Mouse (Mus musculus): ENCODE measurements at regions not wholly inside any gene's neighbourhood (a gene's known extent, or its start where the extent isn't known, plus 50 kb on each side); places are given as distances from the start of the nearest gene placed in this dataset.
A peak's percentile ranks its signal among the peaks of the same experiment; 100 is the strongest.

DNA sequence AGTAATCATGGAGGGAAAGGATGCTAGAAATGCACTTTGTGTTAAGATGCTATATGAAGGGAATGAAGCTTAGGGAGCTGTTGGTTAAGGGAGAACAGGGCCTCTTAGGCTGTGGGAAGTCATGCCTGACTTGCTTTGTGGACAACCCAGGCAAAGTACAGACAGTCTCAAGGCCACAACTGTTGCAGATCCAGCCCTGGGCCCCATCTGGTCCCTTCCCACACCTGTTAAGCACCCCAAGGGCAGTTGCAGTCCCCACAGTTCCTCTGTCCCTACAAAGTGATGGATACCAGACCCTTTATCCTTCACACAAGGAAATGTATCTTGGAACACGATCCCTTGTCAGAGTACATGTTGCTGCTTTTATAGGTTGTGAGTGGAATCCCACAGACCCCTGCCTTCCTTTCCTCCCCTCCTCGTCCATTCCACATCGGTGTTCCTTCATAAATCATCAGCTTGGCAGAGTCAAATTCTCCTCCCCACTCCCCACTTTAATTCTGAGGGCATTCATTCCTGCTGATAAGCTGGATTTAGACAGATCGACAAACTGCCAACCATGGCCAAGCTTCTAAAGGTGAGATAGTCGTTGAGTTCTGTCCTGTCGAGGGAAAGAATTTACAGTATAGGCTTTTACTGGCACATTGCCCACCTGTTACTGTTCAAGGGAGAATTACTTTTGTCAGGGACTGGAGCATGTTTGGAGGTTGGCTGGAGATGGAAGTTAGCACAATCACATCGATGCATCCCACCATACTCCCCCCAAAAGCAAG lies 153.4 kb downstream of the Adamts15 start:
- H3K27ac ChIP-seq, result no peak overlapping the region
- H3K36me3 ChIP-seq (replicated peaks), result no peaks in the 10 kb centered on the region
- peaks cover 9% of the 10 kb centered on the region for H3K4me1 ChIP-seq
- no peak overlapping the region for H3K4me3 ChIP-seq
- H3K9me3 ChIP-seq, result peaks cover 5% of the 10 kb centered on the region; the same call in 1 of the 2 replicates
- H3K27me3 ChIP-seq (ENCODE audit: poor library complexity, severe bottlenecking), result no peaks in the 10 kb centered on the region
- DNase-seq (ENCODE audit: extremely low spot score, low spot score), result no peak
- 89% methylated on average over 7 of the region's 7 CpGs for WGBS

DNA sequence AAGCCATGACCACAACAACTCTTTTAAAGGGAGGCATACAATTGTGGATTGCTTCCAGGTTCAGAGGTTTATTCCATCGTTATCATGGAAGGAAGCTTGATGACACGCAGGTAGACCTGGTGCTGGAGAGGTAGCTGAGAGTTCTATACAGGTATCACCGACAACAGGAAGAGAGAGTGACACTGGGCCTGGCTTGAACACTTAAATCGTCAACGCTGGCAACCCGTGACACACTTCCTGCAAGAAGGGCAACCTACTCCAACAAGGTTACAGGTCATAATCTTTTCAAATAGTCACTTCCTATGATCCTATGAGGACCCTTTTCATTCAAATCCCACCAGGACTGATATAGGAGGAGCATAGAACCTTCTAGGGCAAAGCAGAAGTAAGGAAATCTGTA lies 155.6 kb downstream of the Adamts15 start:
- DNase-seq (ENCODE audit: extremely low spot score, low spot score), result no peak
- WGBS, result 93% methylated on average over 6 of the region's 6 CpGs
- peaks cover 8% of the 10 kb centered on the region for H3K4me1 ChIP-seq
- H3K36me3 ChIP-seq (replicated peaks), result no peaks in the 10 kb centered on the region
- no peaks in the 10 kb centered on the region for H3K27me3 ChIP-seq (ENCODE audit: poor library complexity, severe bottlenecking)
- no peak overlapping the region for H3K27ac ChIP-seq
- no peak overlapping the region for H3K4me3 ChIP-seq
- peaks cover 4% of the 10 kb centered on the region; the same call in 1 of the 2 replicates for H3K9me3 ChIP-seq

DNA sequence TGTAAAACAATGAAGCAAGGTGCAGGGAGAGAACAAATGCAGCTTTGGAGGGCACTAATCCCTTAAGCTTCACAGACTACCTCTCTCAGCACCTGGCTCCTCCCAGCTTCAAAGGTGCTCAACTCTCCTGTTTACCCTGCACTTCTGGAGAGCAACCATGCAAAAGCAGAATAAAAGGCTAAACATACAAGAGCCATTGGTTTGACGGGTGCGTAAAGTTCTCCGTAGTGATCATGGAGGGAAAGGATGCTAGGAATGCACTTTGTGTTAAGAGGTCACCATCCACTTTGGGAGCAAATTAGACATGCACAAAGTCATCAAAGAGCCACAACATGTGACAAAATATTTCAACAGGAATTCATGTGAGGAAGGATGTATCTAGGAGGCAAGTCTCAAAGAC lies 156.1 kb downstream of the Adamts15 start:
- no peak for DNase-seq (ENCODE audit: extremely low spot score, low spot score)
- H3K4me1 ChIP-seq, result peaks cover 6% of the 10 kb centered on the region
- H3K9me3 ChIP-seq, result peaks cover 4% of the 10 kb centered on the region; the same call in 1 of the 2 replicates
- no peaks in the 10 kb centered on the region for H3K27me3 ChIP-seq (ENCODE audit: poor library complexity, severe bottlenecking)
- no peaks in the 10 kb centered on the region for H3K36me3 ChIP-seq (replicated peaks)
- H3K4me3 ChIP-seq, result no peak overlapping the region
- 68% methylated on average over 3 of the region's 3 CpGs for WGBS
- no peak overlapping the region for H3K27ac ChIP-seq

DNA sequence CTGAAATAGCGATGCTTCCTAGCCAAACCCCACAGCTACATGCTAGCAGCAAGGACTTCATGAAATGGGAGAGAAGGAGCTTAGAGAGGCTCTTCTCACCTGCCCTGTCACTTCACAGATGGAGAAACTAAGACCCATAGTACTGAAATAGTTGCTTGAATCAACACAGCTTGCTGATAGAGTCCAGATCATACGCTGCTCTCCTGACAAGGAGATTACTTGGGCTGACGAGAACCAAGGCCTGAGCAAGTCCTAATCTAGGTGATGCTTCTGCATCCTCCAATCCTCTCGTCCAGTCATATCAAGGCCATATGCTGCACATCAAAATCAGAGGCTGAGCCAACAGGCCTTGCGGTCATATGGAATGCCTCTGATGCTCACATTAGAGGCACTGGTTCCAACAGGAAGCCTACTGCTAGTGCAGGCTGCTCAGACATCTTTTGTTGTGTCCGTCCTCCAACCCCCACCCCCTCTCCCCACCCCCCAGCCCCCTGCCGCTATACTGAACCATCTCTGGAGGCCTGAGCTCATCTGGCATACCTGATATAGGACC lies 157.2 kb downstream of the Adamts15 start:
- H3K36me3 ChIP-seq (replicated peaks), result no peaks in the 10 kb centered on the region
- peaks cover 6% of the 10 kb centered on the region for H3K4me1 ChIP-seq
- peak overlapping the region; percentile 51; the same call in 1 of the 2 replicates for H3K27ac ChIP-seq
- no peak for DNase-seq (ENCODE audit: extremely low spot score, low spot score)
- H3K4me3 ChIP-seq, result no peak overlapping the region
- H3K9me3 ChIP-seq, result peaks cover 4% of the 10 kb centered on the region; the same call in 1 of the 2 replicates
- whole genome bisulfite sequencing, result 69% methylated on average over 7 of the region's 7 CpGs
- no peaks in the 10 kb centered on the region for H3K27me3 ChIP-seq (ENCODE audit: poor library complexity, severe bottlenecking)

DNA sequence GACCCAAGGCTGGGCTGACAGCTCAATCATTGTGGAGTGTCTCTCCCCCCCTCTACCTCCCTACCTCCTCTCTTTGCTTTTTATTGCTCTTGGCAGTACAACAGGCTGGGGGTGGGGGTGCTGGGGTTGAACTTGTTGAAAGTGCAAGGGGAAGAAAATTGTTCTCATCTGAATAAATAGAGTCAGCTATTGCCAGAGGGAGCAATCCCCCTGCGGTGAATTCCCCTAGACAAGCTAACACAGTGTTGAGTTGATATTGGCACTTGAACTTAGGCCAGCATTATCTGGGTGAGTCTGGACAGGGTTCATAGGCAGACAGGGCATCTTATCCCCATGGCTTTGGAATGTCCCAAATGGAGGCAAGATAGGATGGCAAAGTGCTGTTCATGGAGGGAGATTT lies 159.3 kb downstream of the Adamts15 start:
- Histone ChIP-seq H3K36me3 (replicated peaks) (no peaks in the 10 kb centered on the region), H3K4me3 (no peak overlapping the region), H3K27me3 (ENCODE audit: poor library complexity, severe bottlenecking) (no peaks in the 10 kb centered on the region), H3K27ac (no peak overlapping the region), H3K9me3 (peaks cover 4% of the 10 kb centered on the region; the same call in 1 of the 2 replicates), H3K4me1 (peaks cover 6% of the 10 kb centered on the region)
- DNase-seq (ENCODE audit: extremely low spot score, low spot score), result no peak
- 86% methylated on average over 1 of the region's 1 CpGs for WGBS

DNA sequence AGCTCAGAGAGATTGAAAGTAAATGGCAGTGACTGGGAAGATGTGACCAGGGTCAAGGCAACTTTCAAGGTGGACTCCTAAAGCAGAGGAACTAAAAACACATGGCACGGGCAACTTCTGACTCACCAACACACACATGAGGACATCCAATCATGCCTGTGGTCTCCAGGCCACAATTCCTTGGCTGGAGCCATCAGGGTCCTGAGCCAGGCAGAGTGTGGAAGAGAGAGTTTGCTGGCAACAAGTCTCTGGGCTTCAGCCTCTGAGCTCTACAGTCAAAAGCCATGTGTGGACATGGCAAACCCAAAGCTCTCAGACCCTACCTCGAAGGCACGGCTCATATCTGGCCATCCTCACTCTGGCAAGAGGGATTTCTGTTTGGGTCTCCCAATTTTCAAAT lies 164.1 kb downstream of the Adamts15 start:
- Histone ChIP-seq H3K4me3 (no peak overlapping the region), H3K27me3 (ENCODE audit: poor library complexity, severe bottlenecking) (no peaks in the 10 kb centered on the region), H3K9me3 (no peaks in the 10 kb centered on the region), H3K27ac (no peak overlapping the region), H3K36me3 (replicated peaks) (no peaks in the 10 kb centered on the region), H3K4me1 (no peaks in the 10 kb centered on the region)
- WGBS, result 91% methylated on average over 3 of the region's 3 CpGs
- no peak for DNase-seq (ENCODE audit: extremely low spot score, low spot score)

DNA sequence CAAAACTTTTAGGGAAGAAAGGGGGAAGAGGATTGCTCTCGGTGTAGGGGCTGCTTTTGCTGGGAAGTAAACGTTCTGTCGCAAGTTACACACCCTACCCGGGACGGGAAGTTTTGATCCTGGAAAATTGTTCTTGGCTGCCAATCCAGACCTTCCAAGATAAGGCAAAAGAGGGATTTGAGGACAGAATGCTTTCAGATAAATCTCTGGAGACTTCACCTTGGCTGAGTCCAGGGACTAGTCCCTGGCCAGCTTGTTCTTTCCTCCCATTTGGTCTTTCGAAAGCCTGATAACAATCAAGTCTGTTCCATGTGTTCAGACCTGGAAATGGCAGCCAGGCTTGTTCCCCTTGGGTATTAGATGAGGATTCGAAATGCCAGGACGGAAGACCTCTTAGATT lies 164.8 kb downstream of the Adamts15 start:
- no peaks in the 10 kb centered on the region for H3K36me3 ChIP-seq (replicated peaks)
- H3K27ac ChIP-seq, result no peak overlapping the region
- WGBS, result 90% methylated on average over 8 of the region's 8 CpGs
- no peaks in the 10 kb centered on the region for H3K4me1 ChIP-seq
- no peaks in the 10 kb centered on the region for H3K9me3 ChIP-seq
- H3K27me3 ChIP-seq (ENCODE audit: poor library complexity, severe bottlenecking), result no peaks in the 10 kb centered on the region
- no peak overlapping the region for H3K4me3 ChIP-seq
- DNase-seq (ENCODE audit: extremely low spot score, low spot score), result no peak

DNA sequence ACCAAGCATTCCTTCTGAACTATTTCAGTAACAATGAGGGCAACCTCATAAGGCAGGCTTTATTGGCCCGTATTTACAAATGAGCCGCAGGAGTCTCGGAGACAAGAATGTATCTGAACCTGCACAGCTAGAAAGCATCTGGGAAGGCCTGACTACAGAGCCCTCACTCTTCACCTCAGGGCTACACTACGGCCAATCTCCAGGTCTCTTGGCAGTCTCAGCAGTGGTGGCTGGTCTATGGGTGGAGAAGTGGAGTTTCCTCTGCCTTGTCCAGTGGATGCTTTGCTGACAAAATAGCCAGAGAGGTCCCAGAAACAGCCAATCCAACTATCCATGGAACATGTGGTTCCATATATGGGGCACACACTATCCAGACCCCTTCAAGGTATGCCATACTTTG lies 165.5 kb downstream of the Adamts15 start:
- no peaks in the 10 kb centered on the region for H3K27me3 ChIP-seq (ENCODE audit: poor library complexity, severe bottlenecking)
- H3K9me3 ChIP-seq, result no peaks in the 10 kb centered on the region
- H3K36me3 ChIP-seq (replicated peaks), result no peaks in the 10 kb centered on the region
- H3K4me3 ChIP-seq, result no peak overlapping the region
- no peak for DNase-seq (ENCODE audit: extremely low spot score, low spot score)
- H3K4me1 ChIP-seq, result no peaks in the 10 kb centered on the region
- 91% methylated on average over 4 of the region's 4 CpGs for WGBS
- H3K27ac ChIP-seq, result no peak overlapping the region

DNA sequence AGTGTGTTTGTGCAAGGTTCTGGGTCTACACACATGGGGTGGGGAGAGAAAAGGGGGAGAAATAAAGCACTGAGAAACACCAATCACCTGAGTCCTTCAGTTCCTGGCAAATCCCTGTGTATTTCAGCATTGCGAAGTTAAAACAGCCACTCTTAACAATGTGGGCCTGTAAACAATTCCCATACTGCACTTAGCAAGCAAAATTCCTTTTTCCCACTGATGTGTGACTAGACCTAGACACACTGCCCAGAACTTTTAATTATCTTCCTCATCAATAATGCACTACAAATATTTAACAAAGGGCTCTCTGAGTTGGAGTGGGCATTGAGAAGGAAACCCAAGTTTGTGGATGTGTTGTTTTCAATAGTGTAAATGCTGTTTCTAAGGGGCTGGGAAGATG lies 166.7 kb downstream of the Adamts15 start:
- H3K36me3 ChIP-seq (replicated peaks), result no peaks in the 10 kb centered on the region
- H3K27ac ChIP-seq, result no peak overlapping the region
- WGBS, result 93% methylated on average over 1 of the region's 1 CpGs
- no peak overlapping the region for H3K4me3 ChIP-seq
- H3K4me1 ChIP-seq, result no peaks in the 10 kb centered on the region
- H3K9me3 ChIP-seq, result no peaks in the 10 kb centered on the region
- H3K27me3 ChIP-seq (ENCODE audit: poor library complexity, severe bottlenecking), result no peaks in the 10 kb centered on the region
- DNase-seq (ENCODE audit: extremely low spot score, low spot score), result no peak

DNA sequence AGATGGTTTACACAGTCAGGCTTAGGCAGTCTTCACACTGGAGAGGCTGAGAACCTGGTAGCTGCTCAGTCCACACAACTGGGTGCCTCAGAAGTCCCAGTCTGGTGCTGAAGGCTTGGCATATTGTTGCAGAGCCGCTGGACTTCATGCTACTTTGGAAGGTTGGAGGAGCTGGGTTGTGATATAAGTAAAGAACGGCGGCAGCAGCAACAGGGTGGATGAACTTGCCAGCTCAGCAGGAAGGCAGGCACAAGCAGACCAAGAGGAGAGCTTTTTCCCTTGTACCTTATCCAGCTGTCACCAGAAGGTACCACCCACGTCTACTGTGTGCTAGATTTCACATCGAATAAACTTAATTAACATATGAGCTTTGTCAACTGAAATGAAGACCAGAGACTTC lies 167.4 kb downstream of the Adamts15 start:
- Histone ChIP-seq H3K4me3 (no peak overlapping the region), H3K9me3 (no peaks in the 10 kb centered on the region), H3K27me3 (ENCODE audit: poor library complexity, severe bottlenecking) (no peaks in the 10 kb centered on the region), H3K36me3 (replicated peaks) (no peaks in the 10 kb centered on the region), H3K4me1 (no peaks in the 10 kb centered on the region), H3K27ac (no peak overlapping the region)
- no peak for DNase-seq (ENCODE audit: extremely low spot score, low spot score)
- 93% methylated on average over 5 of the region's 5 CpGs for WGBS

DNA sequence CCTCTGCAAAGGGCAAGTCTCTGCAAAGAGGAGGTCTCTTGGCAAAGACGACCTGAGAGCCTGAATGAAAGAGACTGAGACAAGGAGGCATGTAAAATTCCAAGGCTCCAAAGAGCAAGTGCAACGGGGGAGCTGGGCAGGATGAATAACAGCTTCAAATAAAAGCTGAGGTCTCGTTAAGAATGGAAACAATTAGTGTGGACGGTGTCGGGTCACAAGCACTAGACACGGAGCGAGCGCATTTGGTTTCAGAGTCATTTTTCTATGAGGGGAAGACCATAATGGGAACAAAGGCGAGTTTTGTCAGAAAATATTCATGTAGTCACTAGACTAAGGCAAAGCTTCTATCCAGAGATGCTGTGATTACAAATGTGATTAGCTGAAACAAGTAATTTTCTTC lies 178.8 kb downstream of the Adamts15 start:
- DNase-seq (ENCODE audit: extremely low spot score, low spot score), result no peak
- H3K36me3 ChIP-seq (replicated peaks), result no peaks in the 10 kb centered on the region
- no peaks in the 10 kb centered on the region; the same call in 1 of the 2 replicates for H3K9me3 ChIP-seq
- 26% methylated on average over 9 of the region's 9 CpGs for WGBS
- no peaks in the 10 kb centered on the region for H3K27me3 ChIP-seq (ENCODE audit: poor library complexity, severe bottlenecking)
- H3K27ac ChIP-seq, result peak overlapping the region; percentile 9; the same call in 1 of the 2 replicates
- no peak overlapping the region for H3K4me3 ChIP-seq
- peaks cover 48% of the 10 kb centered on the region for H3K4me1 ChIP-seq

DNA sequence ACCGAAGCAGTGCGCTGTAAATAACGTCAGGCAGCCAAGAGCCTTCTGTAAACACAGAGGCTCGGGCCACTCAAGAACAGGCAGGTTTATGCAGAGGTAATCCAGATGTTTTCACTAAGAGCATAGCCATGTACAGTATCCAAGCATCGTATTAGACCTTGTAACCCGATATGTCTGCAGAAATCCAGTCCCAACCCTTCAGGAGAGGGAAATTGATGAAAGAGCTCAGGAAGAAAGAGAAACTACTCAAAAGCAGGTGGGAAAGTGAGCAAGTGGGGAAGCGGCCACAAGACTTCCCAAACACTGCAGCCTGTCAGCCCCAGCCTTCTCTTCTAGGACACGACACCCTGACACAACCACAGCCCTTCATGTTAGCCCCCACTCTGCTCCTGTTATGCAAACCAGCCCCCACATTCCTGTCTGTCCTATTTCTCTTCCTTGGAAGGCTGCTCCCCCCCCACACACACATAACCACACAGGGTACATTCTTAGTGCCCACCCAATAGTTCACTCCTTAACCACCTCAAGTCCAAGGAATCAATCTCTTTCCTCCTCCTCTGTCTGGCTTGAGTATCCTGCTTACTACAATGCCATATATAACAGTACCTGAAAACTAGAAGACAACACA lies 179.7 kb downstream of the Adamts15 start:
- Histone ChIP-seq H3K4me1 (peaks cover 48% of the 10 kb centered on the region), H3K4me3 (no peak overlapping the region), H3K27me3 (ENCODE audit: poor library complexity, severe bottlenecking) (no peaks in the 10 kb centered on the region), H3K36me3 (replicated peaks) (no peaks in the 10 kb centered on the region), H3K9me3 (no peaks in the 10 kb centered on the region; the same call in 1 of the 2 replicates), H3K27ac (peak overlapping the region; percentile 62; the same call in 1 of the 2 replicates)
- DNase-seq (ENCODE audit: extremely low spot score, low spot score), result no peak
- 79% methylated on average over 8 of the region's 8 CpGs for WGBS

DNA sequence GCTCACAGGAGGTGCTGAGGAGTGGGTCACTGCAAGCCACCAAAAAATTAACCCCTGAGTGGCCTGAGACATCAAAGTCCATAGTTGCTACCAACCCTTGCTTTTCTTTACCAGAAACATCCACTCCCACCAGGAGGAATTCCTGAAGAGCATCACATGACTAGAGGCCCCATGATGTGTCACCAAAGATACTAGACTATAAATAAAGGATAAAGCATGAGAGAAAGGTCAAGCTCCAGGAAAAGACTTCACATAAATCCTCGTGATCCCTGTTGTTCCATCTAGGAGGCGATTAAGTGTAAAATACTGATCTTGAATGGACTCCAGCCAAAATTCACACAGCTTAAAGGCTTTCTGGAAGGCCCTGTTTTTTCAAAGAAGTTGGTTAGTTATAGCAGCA lies 190.6 kb downstream of the Adamts15 start:
- H3K27ac ChIP-seq, result no peak overlapping the region
- no peak overlapping the region for H3K4me3 ChIP-seq
- DNase-seq (ENCODE audit: extremely low spot score, low spot score), result no peak
- H3K27me3 ChIP-seq (ENCODE audit: poor library complexity, severe bottlenecking), result no peaks in the 10 kb centered on the region
- no peaks in the 10 kb centered on the region for H3K36me3 ChIP-seq (replicated peaks)
- no peaks in the 10 kb centered on the region for H3K9me3 ChIP-seq
- H3K4me1 ChIP-seq, result peaks cover 4% of the 10 kb centered on the region; the same call in 1 of the 2 replicates
- 66% methylated on average over 2 of the region's 2 CpGs for WGBS

Data from forebrain, embryonic 10.5 days (tissue).